Comparison of ENCODE assay signal across 40 mouse cellular contexts in genomic region chr11:22033582-22033981, GRCm38 (mm10). TPM values are rescaled to one million over a fixed set of nuclear protein-coding genes. Genes with fewer than 3 reads are reported as not detected.
"Had no signal": no experiment of that assay in that cellular context is flagged by ENCODE, and none has a peak within 500 bp of the region (broad histone marks: within the 10 kb centered on the region; RNA-seq: fewer than 3 reads in every experiment).

No protein-coding gene starts in this region.

- H3K27ac ChIP-seq: heart, embryonic 13.5 days; heart, embryonic 15.5 days; hindbrain, embryonic 10.5 days; hindbrain, embryonic 12.5 days; hindbrain, embryonic 13.5 days; hindbrain, embryonic 14.5 days; hindbrain, embryonic 15.5 days; hindbrain, postnatal 0 days; intestine, embryonic 15.5 days; kidney, embryonic 15.5 days; kidney, postnatal 0 days; layer of hippocampus, adult 2 months; left cerebral cortex, adult 2 months had no signal

- H3K4me3 ChIP-seq: heart, embryonic 12.5 days; heart, embryonic 13.5 days; heart, embryonic 15.5 days; hindbrain, embryonic 10.5 days; hindbrain, embryonic 12.5 days; hindbrain, embryonic 13.5 days; hindbrain, embryonic 15.5 days; intestine, embryonic 15.5 days; kidney, embryonic 15.5 days; layer of hippocampus, adult 2 months; left cerebral cortex, adult 2 months had no signal

- H3K4me2 ChIP-seq: heart, embryonic 12.5 days; heart, embryonic 13.5 days; heart, embryonic 15.5 days; hindbrain, embryonic 12.5 days; hindbrain, embryonic 13.5 days; hindbrain, embryonic 14.5 days; hindbrain, embryonic 15.5 days; intestine, embryonic 15.5 days; kidney, embryonic 15.5 days had no signal

- DNase-seq: heart, postnatal 10 days; heart, postnatal 14 days; heart, postnatal 36 days; heart, postnatal 4 days; kidney, adult 11 months; kidney, adult 18-20 months; kidney, adult 2 months; kidney, adult 8-10 months; kidney, adult 9 months; kidney, postnatal 10 days; kidney, postnatal 14 days; kidney, postnatal 25 days; kidney, postnatal 36 days; kidney, postnatal 4 days; layer of hippocampus, adult 9-11 months; layer of hippocampus, postnatal 36 days had no signal

- H3K9ac ChIP-seq: heart, embryonic 12.5 days; heart, embryonic 13.5 days; heart, embryonic 15.5 days; hindbrain, embryonic 12.5 days; hindbrain, embryonic 13.5 days; hindbrain, embryonic 14.5 days; hindbrain, embryonic 15.5 days; intestine, embryonic 15.5 days; kidney, embryonic 15.5 days had no signal

- ATAC-seq: hindbrain, embryonic 16.5 days; hindbrain, postnatal 0 days; inflammation-experienced regulatory T-cells, adult 6 months; intestine, embryonic 15.5 days; intestine, embryonic 16.5 days; intestine, postnatal 0 days had no signal

- H3K9me3 ChIP-seq: heart, embryonic 12.5 days; heart, embryonic 13.5 days; heart, embryonic 15.5 days; hindbrain, embryonic 10.5 days; hindbrain, embryonic 12.5 days; hindbrain, embryonic 13.5 days; hindbrain, embryonic 15.5 days; intestine, embryonic 15.5 days; kidney, embryonic 15.5 days had no signal

- H3K27me3 ChIP-seq: heart, embryonic 12.5 days; heart, embryonic 13.5 days; heart, embryonic 15.5 days; hindbrain, embryonic 12.5 days; hindbrain, embryonic 13.5 days; hindbrain, embryonic 15.5 days; intestine, embryonic 15.5 days; kidney, embryonic 15.5 days had no signal

- H3K4me1 ChIP-seq: heart, embryonic 12.5 days; heart, embryonic 13.5 days; heart, embryonic 15.5 days; hindbrain, embryonic 12.5 days; hindbrain, embryonic 13.5 days; hindbrain, embryonic 15.5 days; intestine, embryonic 15.5 days; kidney, embryonic 15.5 days had no signal

- H3K36me3 ChIP-seq: heart, embryonic 12.5 days; hindbrain, embryonic 10.5 days; hindbrain, embryonic 12.5 days; hindbrain, embryonic 13.5 days; hindbrain, embryonic 15.5 days; intestine, embryonic 15.5 days; kidney, embryonic 15.5 days had no signal

RNA-seq across cellular contexts. Expression of gene Otx1, which starts 30.9 kb away (rescaled TPM):
- total RNA-seq: heart, postnatal 10 days; heart, postnatal 25 days; heart, postnatal 36 days; hematopoietic stem cell, adult 5-6 weeks had no signal
- polyA plus RNA-seq: inflammation-experienced regulatory T-cells, adult 6 months; intestine, embryonic 14.5 days; intestine, embryonic 15.5 days; intestine, embryonic 16.5 days; intestine, postnatal 0 days; kidney, adult 2 months; kidney, embryonic 14.5 days; kidney, embryonic 16.5 days; kidney, postnatal 0 days; large intestine, adult 2 months had no signal
